ENCODE assay signal across 1 mouse cellular context in genomic region chr6:39818922-39819321, GRCm38 (mm10).
TF ChIP-seq lines count a peak whose summit lies in the region.

No protein-coding gene starts in this region.

TF ChIP-seq in CH12.LX, 34 proteins besides CTCF, POLR2A, EP300 and RAD21 (continued from another document):
- no peak for TF ChIP-seq MYC (IDR thresholded peaks at IDR 0.05; ENCODE audit: low read depth, low read length)
- TF ChIP-seq USF2 (conservative IDR thresholded peaks at IDR 0.05; ENCODE audit: low read depth, low read length): no peak
- TF ChIP-seq TCF12 (IDR thresholded peaks at IDR 0.05; ENCODE audit: low read depth, low read length): no peak
